Mouse (Mus musculus) brain, embryonic 14.5 days (tissue): Measurements from ENCODE around the gene Fam166b.
A peak's percentile ranks its signal among the peaks of the same experiment; 100 is the strongest.

Experiments
- CTCF ChIP-seq: fragments of 200-500 bp; IDR thresholded peaks from 2 replicates; pipeline ENCODE4 v1.5.1; 2012; ENCODE audit warnings: inconsistent platforms, mild to moderate bottlenecking, moderate library complexity, borderline replicate concordance; ENCODE audit not compliant: insufficient read depth, insufficient read length; ENCODE audit errors: extremely low read depth
- POLR2A ChIP-seq: fragments of 200-500 bp; IDR thresholded peaks from 2 replicates; pipeline ENCODE4 v1.6.1; 2012; ENCODE audit warnings: mild to moderate bottlenecking, inconsistent platforms, borderline replicate concordance; ENCODE audit not compliant: poor library complexity, insufficient read depth, insufficient read length, severe bottlenecking; ENCODE audit errors: extremely low read depth

- peak; percentile 47; the same call in 1 of the 2 replicates for TF ChIP-seq CTCF
- TF ChIP-seq POLR2A = peak; percentile 61; the same call in 1 of the 2 replicates
Measured at GRCm38 (mm10) chr4:43406162-43406971, 22.6 kb downstream of the Fam166b start.
